Mouse (Mus musculus) liver, embryonic 15.5 days (tissue): ENCODE measurements around the gene Elof1. TPM values are rescaled to one million over a fixed set of nuclear protein-coding genes. Genes with fewer than 3 reads are reported as not detected.

Source experiments
- ATAC-seq: fragments of 200-750 bp; cut with Nextera tagmentation; 2 replicates; pipeline ENCODE4 v1.8.0; 2017; ENCODE audit warnings: moderate number of reproducible peaks, mild to moderate bottlenecking, moderate library complexity; ENCODE audit not compliant: insufficient read depth
- H3K27ac ChIP-seq: fragments of 300-500 bp; sonication (generic); replicated peaks from 2 replicates; pipeline ENCODE4 v1.5.1; 2015; ENCODE audit warnings: mild to moderate bottlenecking, inconsistent platforms
- H3K27me3 ChIP-seq: fragments of 300-500 bp; sonication (generic); 2 replicates; pipeline ENCODE4 v1.6.1; 2015; ENCODE audit warnings: mild to moderate bottlenecking, inconsistent platforms
- H3K36me3 ChIP-seq: fragments of 300-500 bp; sonication (generic); replicated peaks from 2 replicates; pipeline ENCODE4 v1.6.1; 2015; ENCODE audit warnings: moderate library complexity, mild to moderate bottlenecking, inconsistent platforms
- H3K4me1 ChIP-seq: fragments of 300-500 bp; sonication (generic); replicated peaks from 2 replicates; pipeline ENCODE4 v1.6.1; 2015; ENCODE audit warnings: inconsistent platforms
- H3K4me2 ChIP-seq: fragments of 300-500 bp; sonication (generic); 2 replicates; pipeline ENCODE4 v1.6.1; 2015; ENCODE audit warnings: moderate library complexity, mild to moderate bottlenecking, inconsistent platforms
- H3K4me3 ChIP-seq: fragments of 300-500 bp; sonication (generic); replicated peaks from 2 replicates; pipeline ENCODE4 v1.5.1; 2015; ENCODE audit warnings: mild to moderate bottlenecking, inconsistent platforms
- H3K9ac ChIP-seq: fragments of 300-500 bp; sonication (generic); 2 replicates; pipeline ENCODE4 v1.6.1; 2015; ENCODE audit warnings: moderate library complexity, mild to moderate bottlenecking, inconsistent platforms
- H3K9me3 ChIP-seq: fragments of 300-500 bp; sonication (generic); replicated peaks from 2 replicates; pipeline ENCODE4 v1.6.1; 2016; ENCODE audit warnings: inconsistent platforms
- WGBS: fragments of 180-500 bp; shearing (Covaris S2); methylation state at CpG from one replicate; pipeline ENCODE4 v1.1.7; 2015; ENCODE audit warnings: mixed read lengths; ENCODE audit not compliant: insufficient replicate concordance; 5-methylcytosine and 5-hydroxymethylcytosine counted together
- polyA plus RNA-seq: library from polyadenylated mRNA; unstranded; fragments of >200 nt; fragmentation: Nextera tagmentation; extraction: Ambion mirVana; gene quantifications from 2 replicates; pipeline ENCODE4 v1.2.1, GENCODE M21; 2015

Gene Elof1
- polyA plus RNA-seq, 1 experiment from 2014 or later = 88.8 TPM

DNA sequence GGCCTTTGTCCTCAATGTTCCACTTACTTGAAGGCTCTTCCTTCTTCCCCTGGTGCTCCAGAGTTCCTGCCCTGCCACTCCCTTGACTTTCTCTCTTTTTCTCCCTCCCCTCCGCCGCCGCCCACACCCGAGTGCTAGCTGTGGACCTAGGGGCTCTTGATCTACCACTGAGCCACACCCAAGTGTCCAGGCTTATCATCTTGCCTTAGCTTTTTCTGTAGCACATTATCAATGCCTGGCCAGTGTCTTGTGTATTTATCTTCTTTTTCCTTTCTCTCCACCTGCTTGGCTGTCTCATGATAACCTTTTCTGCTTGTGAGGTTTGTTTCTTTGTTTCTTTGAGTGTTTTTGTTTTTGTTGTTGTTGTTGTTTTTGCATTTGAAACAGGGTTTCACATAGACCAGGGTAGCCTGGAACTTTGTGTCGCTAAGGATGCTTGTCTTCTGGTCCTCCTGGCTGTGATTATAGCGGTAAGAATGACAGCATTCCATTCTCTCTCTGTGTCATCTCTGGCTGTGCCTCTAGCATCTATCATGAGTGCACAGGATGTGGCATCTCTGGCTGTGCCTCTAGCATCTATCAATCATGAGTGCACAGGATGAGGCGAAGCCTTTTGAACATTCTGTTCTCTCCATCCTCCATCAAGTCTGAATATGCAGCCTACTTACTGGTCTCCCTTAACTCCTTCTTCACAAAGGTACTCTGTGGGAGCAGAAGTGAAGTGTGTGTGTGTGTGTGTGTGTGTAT is 18.8 kb upstream of the Elof1 start, which contains the start of gene Acp5:
TSS of gene Acp5 (minus strand) at position 68 of the 747 bp plus-strand sequence.
- Histone ChIP-seq H3K4me3 (peak within 1 kb of the TSS; percentile 66), H3K4me1 (peaks cover 74% of the 10 kb centered on the region), H3K36me3 (peaks cover 19% of the 10 kb centered on the region), H3K9ac (peak within 1 kb of the TSS; percentile 73), H3K4me2 (peak within 1 kb of the TSS; percentile 92), H3K27me3 (no peaks in the 10 kb centered on the region), H3K9me3 (no peaks in the 10 kb centered on the region), H3K27ac (peak within 1 kb of the TSS; percentile 90)
- ATAC-seq = peak; percentile 84
- 25% methylated on average over 7 of the region's 7 CpGs for WGBS

DNA sequence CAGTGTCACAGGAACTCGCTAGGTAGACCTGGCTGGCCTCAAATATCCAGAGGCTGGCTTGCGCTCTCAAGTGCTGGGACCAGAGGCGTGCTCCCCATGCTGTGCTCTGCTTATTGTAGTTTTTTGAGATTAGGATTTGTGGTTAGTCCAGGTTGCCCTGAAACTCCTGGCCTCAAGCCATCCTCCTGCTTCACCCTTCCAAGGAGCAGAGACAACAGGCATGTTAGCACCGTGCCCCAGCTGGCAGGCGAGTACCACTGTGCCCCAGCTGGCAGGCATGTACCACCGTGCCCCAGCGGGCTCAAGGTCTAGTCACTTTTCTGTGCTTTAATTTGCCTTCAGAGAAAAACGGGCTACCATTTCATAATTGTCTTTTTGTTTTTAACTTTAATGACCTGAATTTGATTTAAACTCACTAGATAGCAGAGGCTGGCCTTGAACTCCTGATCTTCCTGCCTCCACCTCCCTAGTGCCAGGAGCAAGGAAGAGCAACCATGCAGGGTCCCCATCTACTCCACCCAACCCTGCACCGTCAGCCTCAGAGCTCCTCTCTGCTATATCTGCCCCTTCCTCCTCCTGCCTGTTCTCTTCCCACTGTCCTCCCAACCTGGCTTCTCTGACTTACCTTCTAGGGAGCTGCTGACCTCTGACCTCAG is 18.1 kb upstream of the Elof1 start:
- Histone ChIP-seq H3K4me2 (peak overlapping the region; percentile 92), H3K4me1 (peaks cover 81% of the 10 kb centered on the region), H3K27ac (peak overlapping the region; percentile 90), H3K9me3 (no peaks in the 10 kb centered on the region), H3K9ac (peak overlapping the region; percentile 73), H3K36me3 (peaks cover 26% of the 10 kb centered on the region), H3K4me3 (peak overlapping the region; percentile 66), H3K27me3 (no peaks in the 10 kb centered on the region)
- peak; percentile 53 for ATAC-seq
- WGBS = 26% methylated on average over 9 of the region's 9 CpGs

DNA sequence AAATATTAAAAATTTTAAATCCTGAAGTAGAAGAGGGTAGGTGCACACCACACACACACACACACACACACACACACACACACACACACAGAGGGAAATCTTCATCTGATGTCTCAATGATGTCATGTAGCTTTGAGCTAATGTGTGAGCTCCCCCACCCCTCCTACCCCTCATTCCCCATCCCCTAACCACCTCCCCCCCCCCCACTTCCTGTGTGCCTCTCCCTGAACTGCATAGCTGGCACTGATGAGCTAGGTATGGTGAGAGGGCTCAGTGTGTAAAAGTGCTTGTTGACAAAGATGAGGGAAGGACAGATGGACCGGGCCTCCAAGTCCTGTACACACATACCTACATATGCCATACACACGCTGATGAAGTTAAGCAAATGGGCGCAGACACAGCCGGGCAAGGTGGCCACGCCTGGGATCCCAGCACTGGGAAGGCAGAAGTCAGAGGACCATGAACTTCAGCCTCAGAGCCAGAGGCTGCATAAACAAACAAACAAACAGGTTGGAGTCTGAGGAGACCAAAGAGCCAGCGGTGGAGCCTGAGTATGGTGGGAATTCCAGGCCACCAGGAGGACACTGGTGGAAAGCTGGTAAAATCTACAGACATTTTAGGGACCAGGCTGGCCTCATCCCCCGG is 17.4 kb upstream of the Elof1 start:
- Histone ChIP-seq H3K27me3 (no peaks in the 10 kb centered on the region), H3K4me2 (peak overlapping the region; percentile 92), H3K36me3 (peaks cover 33% of the 10 kb centered on the region), H3K9ac (peak overlapping the region; percentile 73), H3K4me1 (peaks cover 88% of the 10 kb centered on the region), H3K4me3 (peak overlapping the region; percentile 66), H3K9me3 (no peaks in the 10 kb centered on the region), H3K27ac (peak overlapping the region; percentile 90)
- 49% methylated on average over 7 of the region's 7 CpGs for WGBS
- no peak for ATAC-seq

DNA sequence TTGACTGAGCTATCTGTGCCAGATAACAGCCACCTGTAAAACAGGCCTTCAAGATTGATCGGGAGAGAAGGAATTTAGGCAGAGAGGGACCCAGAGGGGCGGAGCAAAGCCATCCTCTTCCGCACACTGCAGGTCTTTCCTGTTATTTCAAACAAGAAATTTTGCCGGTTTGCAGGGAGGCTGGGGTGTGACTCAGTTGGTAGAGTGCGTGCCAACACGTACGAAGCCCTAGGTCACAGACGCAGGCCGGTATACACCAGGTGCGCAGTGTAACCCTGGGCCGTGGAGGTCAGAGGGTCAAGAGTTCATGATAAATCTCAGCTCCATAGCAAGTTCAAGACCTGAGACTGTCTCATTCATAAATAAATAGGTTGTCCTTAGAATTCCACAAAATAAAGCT is 15.2 kb upstream of the Elof1 start:
- peaks cover 55% of the 10 kb centered on the region for H3K36me3 ChIP-seq
- peak overlapping the region; percentile 66 for H3K9ac ChIP-seq
- H3K27ac ChIP-seq = peak overlapping the region; percentile 73
- no peaks in the 10 kb centered on the region for H3K27me3 ChIP-seq
- peak overlapping the region; percentile 92 for H3K4me2 ChIP-seq
- no peaks in the 10 kb centered on the region for H3K9me3 ChIP-seq
- peak overlapping the region; percentile 66 for H3K4me3 ChIP-seq
- peaks cover 83% of the 10 kb centered on the region for H3K4me1 ChIP-seq
- WGBS = 55% methylated on average over 11 of the region's 11 CpGs
- ATAC-seq = no peak

DNA sequence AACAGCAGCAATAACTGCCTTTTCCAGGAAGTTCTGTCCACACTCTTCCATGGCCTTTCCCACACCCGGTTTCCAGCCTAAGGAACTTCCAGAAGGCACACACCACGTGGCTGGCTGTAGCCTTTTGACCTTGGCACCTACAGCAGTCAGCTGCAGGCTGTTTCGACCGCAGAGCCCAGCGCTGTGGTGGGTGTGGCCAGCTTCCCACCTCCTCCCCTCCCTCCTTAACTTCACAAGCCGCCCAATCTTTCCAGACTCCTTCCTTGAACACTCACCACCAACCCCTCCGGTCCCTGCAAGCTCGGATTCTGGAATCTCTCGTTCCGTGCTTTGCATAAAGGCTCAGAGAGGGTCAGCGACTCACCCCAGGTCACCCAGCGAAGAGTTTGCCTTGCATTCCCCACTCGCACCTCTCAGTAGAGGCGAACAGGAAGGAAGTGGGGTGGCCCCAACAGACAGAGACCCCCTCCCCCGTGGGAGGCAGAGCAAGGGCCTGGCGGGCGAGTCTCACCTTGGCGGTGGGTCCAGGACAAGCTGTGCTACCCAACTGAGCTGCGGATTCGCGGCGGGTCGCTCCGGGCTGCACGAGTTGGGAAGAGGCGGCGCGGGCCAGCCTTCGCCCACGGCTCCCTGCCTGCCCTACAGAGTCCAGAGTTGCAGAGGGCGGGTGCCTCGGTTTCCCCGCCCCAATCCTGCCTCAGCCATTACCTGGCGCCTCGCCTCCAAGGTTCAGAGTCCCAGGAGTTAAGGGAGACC is 14.4 kb upstream of the Elof1 start:
- Histone ChIP-seq H3K4me1 (peaks cover 78% of the 10 kb centered on the region), H3K27ac (peak overlapping the region; percentile 73), H3K4me2 (peak overlapping the region; percentile 92), H3K36me3 (peaks cover 63% of the 10 kb centered on the region), H3K9ac (peak overlapping the region; percentile 66), H3K27me3 (no peaks in the 10 kb centered on the region), H3K4me3 (peak overlapping the region; percentile 66), H3K9me3 (no peaks in the 10 kb centered on the region)
- peak; percentile 51 for ATAC-seq
- WGBS = 1% methylated on average over 35 of the region's 35 CpGs

DNA sequence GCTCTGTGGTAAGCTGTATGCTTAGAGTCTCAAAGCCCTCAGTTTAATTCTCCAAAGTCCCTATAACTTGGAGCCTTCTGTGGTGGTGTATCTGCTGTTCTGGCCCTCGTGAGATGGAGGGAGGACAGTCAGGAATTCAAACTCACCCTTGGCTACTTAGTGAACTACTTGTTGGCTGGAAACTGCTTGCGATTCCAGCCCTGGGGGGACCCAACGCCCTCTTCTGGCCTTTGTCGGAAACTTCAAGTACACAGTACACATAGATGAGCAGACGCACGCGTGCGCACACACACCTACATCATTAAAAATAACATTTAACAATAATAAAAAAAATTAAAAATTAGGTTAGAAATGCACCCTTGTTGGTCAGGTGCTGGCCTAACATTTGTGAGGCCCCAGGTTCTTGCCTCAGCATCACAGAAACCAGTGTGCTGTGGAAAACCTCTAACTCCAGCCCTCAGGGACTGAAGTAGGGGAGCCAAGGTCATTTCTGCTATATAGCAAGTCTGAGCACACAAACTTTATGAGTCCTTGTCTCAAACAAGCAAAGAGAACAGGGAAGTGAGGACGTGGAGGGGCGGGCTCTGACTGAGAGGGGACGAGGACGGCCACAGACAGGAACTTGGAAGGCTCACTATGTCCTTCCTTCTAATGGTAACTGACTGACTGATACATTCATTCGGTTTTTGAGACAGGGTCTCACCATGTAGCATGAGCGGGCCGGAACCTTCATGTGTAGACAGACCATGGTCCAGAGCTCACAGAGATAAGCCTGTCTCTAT is 8.5 kb upstream of the Elof1 start:
- Histone ChIP-seq H3K4me3 (no peak overlapping the region), H3K27me3 (no peaks in the 10 kb centered on the region), H3K36me3 (peaks cover 58% of the 10 kb centered on the region), H3K4me2 (no peak overlapping the region), H3K9me3 (no peaks in the 10 kb centered on the region), H3K27ac (peak overlapping the region; percentile 62), H3K9ac (no peak overlapping the region), H3K4me1 (peaks cover 77% of the 10 kb centered on the region)
- ATAC-seq = no peak
- 73% methylated on average over 15 of the region's 15 CpGs for WGBS

DNA sequence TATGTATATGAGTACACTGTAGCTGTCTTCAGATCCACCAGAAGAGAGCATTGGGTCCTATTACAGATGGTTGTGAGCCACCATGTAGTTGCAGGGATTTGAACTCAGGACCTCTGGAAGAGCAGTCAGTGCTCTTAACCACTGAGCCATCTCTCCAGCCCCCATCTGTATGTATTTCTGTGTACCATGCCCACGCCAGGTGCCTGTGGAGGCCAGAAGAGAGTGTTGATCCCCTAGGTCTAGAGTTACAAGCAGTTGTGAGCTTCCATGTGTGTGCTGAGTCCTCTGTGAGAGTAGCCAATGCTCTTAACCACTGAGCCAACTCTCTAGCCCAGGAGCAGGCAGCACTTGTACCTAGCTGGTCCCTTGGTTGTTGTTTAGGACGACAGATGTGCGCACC is 7.2 kb upstream of the Elof1 start:
- H3K27ac ChIP-seq = peak overlapping the region; percentile 83
- peaks cover 45% of the 10 kb centered on the region for H3K36me3 ChIP-seq
- 83% methylated on average over 3 of the region's 3 CpGs for WGBS
- H3K4me2 ChIP-seq = no peak overlapping the region
- no peak overlapping the region for H3K9ac ChIP-seq
- ATAC-seq = no peak
- H3K9me3 ChIP-seq = no peaks in the 10 kb centered on the region
- H3K4me1 ChIP-seq = peaks cover 74% of the 10 kb centered on the region
- no peaks in the 10 kb centered on the region for H3K27me3 ChIP-seq
- no peak overlapping the region for H3K4me3 ChIP-seq

DNA sequence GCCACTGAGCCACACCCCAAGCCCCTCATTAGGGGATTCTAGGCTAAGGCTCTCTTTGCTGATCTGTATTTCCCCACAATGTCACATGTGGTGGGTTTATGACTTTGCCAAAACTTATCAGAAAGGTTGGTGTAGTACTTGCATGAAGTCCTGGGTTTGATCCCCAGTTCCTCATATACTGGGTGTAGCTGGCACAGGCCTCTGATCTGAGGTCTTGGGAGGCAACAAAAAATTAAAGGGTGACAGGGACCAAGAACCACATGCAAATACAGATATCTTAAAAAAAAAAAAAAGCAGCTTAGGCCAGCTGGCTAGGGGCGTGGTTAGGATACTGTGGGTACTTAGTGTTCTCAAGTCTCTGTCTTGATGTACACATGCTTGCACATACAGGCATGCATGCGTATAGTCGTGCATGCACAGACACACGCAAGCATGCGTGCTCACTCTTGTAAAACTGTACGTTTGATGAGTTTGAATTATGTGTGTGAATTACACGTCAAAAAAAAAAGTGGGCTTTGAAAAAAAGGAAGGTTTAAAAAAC is 6.2 kb upstream of the Elof1 start:
- Histone ChIP-seq H3K9ac (no peak overlapping the region), H3K27me3 (no peaks in the 10 kb centered on the region), H3K9me3 (no peaks in the 10 kb centered on the region), H3K36me3 (peaks cover 35% of the 10 kb centered on the region), H3K4me3 (no peak overlapping the region), H3K27ac (peak overlapping the region; percentile 83), H3K4me1 (peaks cover 85% of the 10 kb centered on the region), H3K4me2 (no peak overlapping the region)
- 62% methylated on average over 7 of the region's 7 CpGs for WGBS
- ATAC-seq = peak; percentile 17

DNA sequence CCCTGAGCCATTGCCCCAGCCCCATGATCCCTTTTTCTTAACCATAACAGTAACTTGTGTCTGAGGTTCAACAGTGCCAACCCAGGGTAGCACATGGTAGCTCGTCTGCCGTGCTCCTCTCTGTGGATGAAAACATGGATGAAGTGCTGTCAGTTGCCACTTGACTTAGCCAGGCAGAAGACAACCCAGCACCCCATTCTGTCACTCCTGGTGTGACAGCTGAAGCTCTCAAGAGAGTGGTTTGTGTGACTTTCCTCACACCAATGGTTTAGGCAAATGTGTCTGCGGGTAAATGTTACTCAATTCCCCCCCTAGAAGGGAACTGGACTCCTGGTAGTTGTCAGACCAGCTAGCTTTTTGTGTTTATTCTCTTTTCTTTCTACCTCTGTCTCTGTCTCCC is 5.0 kb upstream of the Elof1 start:
- Histone ChIP-seq H3K27ac (peak overlapping the region; percentile 83), H3K9me3 (no peaks in the 10 kb centered on the region), H3K27me3 (no peaks in the 10 kb centered on the region), H3K9ac (peak overlapping the region; percentile 4; the same call in 1 of the 2 replicates), H3K36me3 (peaks cover 24% of the 10 kb centered on the region), H3K4me3 (no peak overlapping the region), H3K4me1 (peaks cover 87% of the 10 kb centered on the region), H3K4me2 (peak overlapping the region; percentile 28; the same call in 1 of the 2 replicates)
- ATAC-seq = no peak
- 71% methylated on average over 3 of the region's 3 CpGs for WGBS

DNA sequence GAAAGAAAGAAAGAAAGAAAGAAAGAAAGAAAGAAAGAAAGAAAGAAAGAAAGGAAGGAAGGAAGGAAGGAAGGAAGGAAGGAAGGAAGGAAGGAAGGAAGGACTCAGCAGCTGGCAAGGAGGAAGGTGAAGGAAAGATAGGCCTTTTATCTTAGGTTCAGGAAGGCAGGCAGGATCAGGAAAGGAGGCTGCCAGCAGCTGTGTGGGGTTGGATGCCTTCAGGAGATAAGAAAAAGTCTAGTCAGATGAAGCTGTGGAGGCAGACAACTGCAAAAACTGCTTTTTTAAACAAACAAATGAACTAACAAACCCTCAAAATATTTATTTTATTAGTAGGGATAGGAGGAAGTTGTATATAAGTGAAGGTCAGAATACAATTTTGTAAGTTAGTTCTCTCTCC is 4.6 kb upstream of the Elof1 start:
- peaks cover 19% of the 10 kb centered on the region for H3K36me3 ChIP-seq
- peaks cover 84% of the 10 kb centered on the region for H3K4me1 ChIP-seq
- peak overlapping the region; percentile 4; the same call in 1 of the 2 replicates for H3K9ac ChIP-seq
- no peaks in the 10 kb centered on the region for H3K9me3 ChIP-seq
- ATAC-seq = peak; percentile 54
- peak overlapping the region; percentile 28; the same call in 1 of the 2 replicates for H3K4me2 ChIP-seq
- H3K27ac ChIP-seq = peak overlapping the region; percentile 83
- H3K4me3 ChIP-seq = no peak overlapping the region
- no peaks in the 10 kb centered on the region for H3K27me3 ChIP-seq
